Mouse (Mus musculus) midbrain, embryonic 11.5 days (tissue): Measurements from ENCODE around the gene 4933405L10Rik. TPM values are rescaled to one million over a fixed set of nuclear protein-coding genes. Genes with fewer than 3 reads are reported as not detected.

Source experiments
- ATAC-seq: fragments of 200-750 bp; cut with Nextera tagmentation; 2 replicates; pipeline ENCODE4 v1.8.0; 2017; ENCODE audit warnings: moderate TSS enrichment, moderate library complexity; ENCODE audit not compliant: low FRiP score
- DNase-seq: peaks from one replicate; pipeline ENCODE4 v3.0.0; 2015; ENCODE audit warnings: low spot score; ENCODE audit errors: missing footprints
- H3K27ac ChIP-seq: fragments of 300-500 bp; sonication (generic); 2 replicates; pipeline ENCODE4 v1.5.1; 2014; ENCODE audit warnings: low read depth, low read length
- H3K27me3 ChIP-seq: fragments of 300-500 bp; sonication (generic); 2 replicates; pipeline ENCODE4 v1.6.1; 2014; ENCODE audit warnings: mild to moderate bottlenecking, low read length, moderate library complexity, mixed read lengths; ENCODE audit not compliant: control insufficient read depth, insufficient read depth
- H3K36me3 ChIP-seq: fragments of 300-500 bp; sonication (generic); 2 replicates; pipeline ENCODE4 v1.6.1; 2014; ENCODE audit warnings: mild to moderate bottlenecking, low read length, moderate library complexity, mixed read lengths; ENCODE audit not compliant: control insufficient read depth, insufficient read depth
- H3K4me1 ChIP-seq: fragments of 300-500 bp; sonication (generic); 2 replicates; pipeline ENCODE4 v1.6.1; 2014; ENCODE audit warnings: low read length; ENCODE audit not compliant: control insufficient read depth, insufficient read depth
- H3K4me2 ChIP-seq: fragments of 300-500 bp; sonication (generic); 2 replicates; pipeline ENCODE4 v1.6.1; 2014; ENCODE audit warnings: mild to moderate bottlenecking, moderate library complexity
- H3K4me3 ChIP-seq: fragments of 300-500 bp; sonication (generic); 2 replicates; pipeline ENCODE4 v1.5.1; 2014; ENCODE audit warnings: low read depth, low read length
- H3K9ac ChIP-seq: fragments of 300-500 bp; sonication (generic); 2 replicates; pipeline ENCODE4 v1.6.1; 2014; ENCODE audit warnings: low read length
- H3K9me3 ChIP-seq: fragments of 300-500 bp; sonication (generic); 2 replicates; pipeline ENCODE4 v1.6.1; 2016; ENCODE audit warnings: low read length; ENCODE audit not compliant: control insufficient read depth
- WGBS: fragments of 180-500 bp; shearing (Covaris S2); extraction: QIAGEN DNeasy Blood & Tissue Kit; methylation state at CpG from one replicate; pipeline ENCODE4 v1.1.7; 2014; 5-methylcytosine and 5-hydroxymethylcytosine counted together
- polyA plus RNA-seq: library from polyadenylated mRNA; unstranded; fragments of >200 nt; fragmentation: Nextera tagmentation; extraction: Ambion mirVana; gene quantifications from 2 replicates; pipeline ENCODE4 v1.2.1, GENCODE M21; 2014

4933405L10Rik gene
- polyA plus RNA-seq, 1 experiment from 2014 or later, result not detected

- peak overlapping the region; percentile 84; the same call in 1 of the 2 replicates for H3K9ac ChIP-seq
- peak overlapping the region; percentile 93 for H3K4me2 ChIP-seq
- peaks cover 23% of the 10 kb centered on the region for H3K4me1 ChIP-seq
- H3K9me3 ChIP-seq, result no peaks in the 10 kb centered on the region
- WGBS, result 77% methylated on average over 12 of the region's 12 CpGs
- no peak for DNase-seq
- peaks cover 5% of the 10 kb centered on the region; the same call in 1 of the 2 replicates for H3K36me3 ChIP-seq
- H3K27ac ChIP-seq, result no peak overlapping the region
- peak overlapping the region; percentile 76 for H3K4me3 ChIP-seq
- no peaks in the 10 kb centered on the region for H3K27me3 ChIP-seq
- no peak for ATAC-seq
Measured at GRCm38 (mm10) chr8:105706426-105706825, 1.0 kb upstream of the 4933405L10Rik start.

GRCm38 (mm10) chr8:105708675-105709074 lies 1.2 kb downstream of the 4933405L10Rik start:
- peaks cover 3% of the 10 kb centered on the region; the same call in 1 of the 2 replicates for H3K36me3 ChIP-seq
- H3K27ac ChIP-seq, result no peak overlapping the region
- H3K9ac ChIP-seq, result no peak overlapping the region
- WGBS, result 93% methylated on average over 8 of the region's 8 CpGs
- no peak overlapping the region for H3K4me2 ChIP-seq
- H3K4me3 ChIP-seq, result no peak overlapping the region
- peaks cover 14% of the 10 kb centered on the region for H3K4me1 ChIP-seq
- no peak for DNase-seq
- ATAC-seq, result no peak
- H3K27me3 ChIP-seq, result no peaks in the 10 kb centered on the region
- no peaks in the 10 kb centered on the region for H3K9me3 ChIP-seq

GRCm38 (mm10) chr8:105709317-105709716 lies 1.9 kb downstream of the 4933405L10Rik start:
- Histone ChIP-seq H3K9ac (no peak overlapping the region), H3K4me2 (no peak overlapping the region), H3K4me3 (no peak overlapping the region), H3K27ac (no peak overlapping the region), H3K9me3 (no peaks in the 10 kb centered on the region), H3K4me1 (peaks cover 14% of the 10 kb centered on the region), H3K36me3 (no peaks in the 10 kb centered on the region), H3K27me3 (no peaks in the 10 kb centered on the region)
- DNase-seq (no peak), ATAC-seq (no peak)
- 70% methylated on average over 14 of the region's 14 CpGs for WGBS

GRCm38 (mm10) chr8:105712286-105712685 lies 4.8 kb downstream of the 4933405L10Rik start:
- peak; percentile 72 for DNase-seq
- Histone ChIP-seq H3K4me1 (peaks cover 2% of the 10 kb centered on the region), H3K4me3 (no peak overlapping the region), H3K9me3 (no peaks in the 10 kb centered on the region), H3K36me3 (0 out of 2 replicates have a peak, but pooled peaks cover 3% of the 10 kb centered on the region), H3K9ac (no peak overlapping the region), H3K4me2 (no peak overlapping the region), H3K27me3 (no peaks in the 10 kb centered on the region), H3K27ac (no peak overlapping the region)
- no peak for ATAC-seq
- 85% methylated on average over 3 of the region's 3 CpGs for WGBS

DNA sequence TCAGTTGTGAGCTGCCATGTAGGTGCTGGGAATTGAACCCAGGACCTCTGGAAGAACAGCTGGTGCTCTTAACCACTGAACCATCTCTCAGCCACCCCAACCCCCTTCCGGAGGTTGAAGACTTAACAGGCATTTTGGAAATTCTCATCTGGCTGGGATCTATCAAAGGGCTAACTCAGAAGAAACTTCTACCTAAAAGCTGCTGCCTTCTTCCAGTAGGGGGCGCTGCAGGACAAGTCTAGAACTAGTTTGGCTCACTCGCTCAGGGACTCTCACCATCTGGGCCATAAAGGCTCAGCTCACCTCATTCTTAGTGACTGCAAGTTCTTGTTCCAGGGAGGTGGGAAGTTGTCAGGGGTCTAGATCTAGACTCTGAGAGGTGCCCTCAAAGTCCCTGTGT lies 6.7 kb downstream of the 4933405L10Rik start:
- 0 out of 2 replicates have a peak, but pooled peaks cover 3% of the 10 kb centered on the region for H3K36me3 ChIP-seq

GRCm38 (mm10) chr8:105715042-105715441 lies 7.6 kb downstream of the 4933405L10Rik start:
- H3K36me3 ChIP-seq, result 0 out of 2 replicates have a peak, but pooled peaks cover 3% of the 10 kb centered on the region
- H3K27me3 ChIP-seq, result no peaks in the 10 kb centered on the region
- DNase-seq (no peak), ATAC-seq (no peak)
- H3K4me2 ChIP-seq, result no peak overlapping the region
- H3K4me3 ChIP-seq, result no peak overlapping the region
- H3K27ac ChIP-seq, result no peak overlapping the region
- WGBS, result 92% methylated on average over 6 of the region's 6 CpGs
- H3K4me1 ChIP-seq, result no peaks in the 10 kb centered on the region
- no peaks in the 10 kb centered on the region for H3K9me3 ChIP-seq
- H3K9ac ChIP-seq, result no peak overlapping the region

More for the DNA sequence above, 6.7 kb downstream of the 4933405L10Rik start:
- peak; percentile 45 for ATAC-seq
- Histone ChIP-seq H3K9ac (no peak overlapping the region), H3K4me2 (no peak overlapping the region), H3K4me1 (no peaks in the 10 kb centered on the region), H3K9me3 (no peaks in the 10 kb centered on the region), H3K27me3 (no peaks in the 10 kb centered on the region), H3K4me3 (no peak overlapping the region), H3K27ac (no peak overlapping the region)
- peak; percentile 98 for DNase-seq
- WGBS, result 12% methylated on average over 3 of the region's 3 CpGs

DNA sequence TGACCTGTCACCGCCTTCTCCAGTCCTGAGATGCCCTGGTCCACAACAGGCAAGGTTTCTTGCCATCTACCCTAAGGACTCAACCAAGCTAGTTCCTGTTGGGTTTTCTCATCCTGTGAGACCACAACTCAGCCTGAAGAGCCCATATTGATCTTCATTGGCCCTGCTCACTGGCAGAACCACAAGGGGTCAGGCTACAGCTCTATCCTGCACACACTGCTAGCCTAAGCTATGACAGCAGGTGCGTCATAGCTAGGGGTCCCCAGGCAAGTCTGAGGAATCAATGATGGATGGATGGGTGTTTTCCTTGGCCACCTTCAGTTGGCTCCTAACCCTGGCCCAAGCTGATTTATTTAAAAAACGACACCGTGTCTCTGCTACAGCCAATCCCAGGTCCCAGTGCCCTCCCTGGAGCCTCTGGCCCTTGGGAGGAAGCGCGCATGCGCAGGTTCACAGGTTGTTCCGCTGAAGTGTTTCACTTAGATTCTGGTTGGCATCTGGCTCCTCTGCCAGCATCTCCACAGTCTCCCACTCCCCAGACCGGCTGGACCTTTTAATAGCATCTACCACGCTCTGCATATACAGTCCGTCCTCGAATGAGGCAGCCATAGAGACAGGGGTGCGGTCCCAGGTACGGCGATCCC lies 9.0 kb downstream of the 4933405L10Rik start:
- Histone ChIP-seq H3K9ac (no peak overlapping the region), H3K4me3 (no peak overlapping the region), H3K36me3 (0 out of 2 replicates have a peak, but pooled peaks cover 3% of the 10 kb centered on the region), H3K27ac (no peak overlapping the region), H3K4me2 (no peak overlapping the region), H3K4me1 (no peaks in the 10 kb centered on the region), H3K27me3 (no peaks in the 10 kb centered on the region), H3K9me3 (no peaks in the 10 kb centered on the region)
- no peak for ATAC-seq
- peak; percentile 21 for DNase-seq
- 91% methylated on average over 15 of the region's 15 CpGs for WGBS

GRCm38 (mm10) chr8:105719637-105720036 lies 12.2 kb downstream of the 4933405L10Rik start:
- H3K36me3 ChIP-seq, result peaks cover 3% of the 10 kb centered on the region; the same call in 1 of the 2 replicates
- no peak overlapping the region for H3K9ac ChIP-seq
- no peaks in the 10 kb centered on the region for H3K9me3 ChIP-seq
- H3K27ac ChIP-seq, result no peak overlapping the region
- H3K4me3 ChIP-seq, result no peak overlapping the region
- H3K27me3 ChIP-seq, result no peaks in the 10 kb centered on the region
- DNase-seq (no peak), ATAC-seq (no peak)
- 88% methylated on average over 4 of the region's 4 CpGs for WGBS
- no peaks in the 10 kb centered on the region for H3K4me1 ChIP-seq
- H3K4me2 ChIP-seq, result no peak overlapping the region

DNA sequence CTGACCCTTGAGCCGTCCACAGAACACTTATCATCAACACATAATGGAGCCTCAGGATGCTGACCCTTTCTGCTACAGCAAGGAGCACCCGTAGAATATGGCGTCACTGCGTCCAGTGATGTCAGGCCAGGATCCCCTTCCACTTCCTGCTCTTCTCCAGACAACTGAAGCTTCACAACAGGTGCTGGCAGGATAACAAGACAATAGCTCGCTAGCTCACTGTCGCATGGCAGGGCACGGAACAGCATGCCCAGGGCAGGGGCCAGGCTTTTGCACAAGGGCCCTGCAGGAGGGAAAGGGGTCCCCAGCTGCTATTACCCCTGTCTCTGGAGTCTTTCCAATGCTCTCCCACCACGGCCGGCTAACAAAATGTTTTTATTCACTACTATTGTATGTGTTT lies 15.4 kb downstream of the 4933405L10Rik start:
- 88% methylated on average over 9 of the region's 9 CpGs for WGBS
- Histone ChIP-seq H3K9ac (no peak overlapping the region), H3K4me2 (no peak overlapping the region), H3K4me3 (no peak overlapping the region), H3K9me3 (no peaks in the 10 kb centered on the region), H3K27ac (no peak overlapping the region), H3K27me3 (no peaks in the 10 kb centered on the region), H3K36me3 (peaks cover 3% of the 10 kb centered on the region; the same call in 1 of the 2 replicates), H3K4me1 (no peaks in the 10 kb centered on the region)
- ATAC-seq, result no peak
- DNase-seq, result no peak
